Mouse (Mus musculus) hindbrain, embryonic 10.5 days (tissue): ENCODE measurements at regions not wholly inside any gene's neighbourhood (a gene's known extent, or its start where the extent isn't known, plus 50 kb on each side); places are given as distances from the start of the nearest gene placed in this dataset.

ENCODE experiments used
- DNase-seq: peaks from one replicate; pipeline ENCODE4 v3.0.0-alpha.2; 2017; ENCODE audit warnings: low spot score
- H3K27ac ChIP-seq: fragments of 300-500 bp; sonication (generic); 2 replicates; pipeline ENCODE4 v1.5.1; 2016; ENCODE audit warnings: mild to moderate bottlenecking, moderate library complexity
- H3K27me3 ChIP-seq: fragments of 300-500 bp; sonication (generic); 2 replicates; pipeline ENCODE4 v1.6.1; 2016; ENCODE audit warnings: mild to moderate bottlenecking; ENCODE audit not compliant: poor library complexity, insufficient read depth, severe bottlenecking
- H3K36me3 ChIP-seq: fragments of 300-500 bp; sonication (generic); 2 replicates; pipeline ENCODE4 v1.6.1; 2016; ENCODE audit warnings: mild to moderate bottlenecking, moderate library complexity
- H3K4me1 ChIP-seq: fragments of 300-500 bp; sonication (generic); replicated peaks from 2 replicates; pipeline ENCODE4 v1.6.1; 2016; ENCODE audit warnings: mild to moderate bottlenecking
- H3K4me3 ChIP-seq: fragments of 300-500 bp; sonication (generic); 2 replicates; pipeline ENCODE4 v1.5.1; 2016; ENCODE audit warnings: mild to moderate bottlenecking, moderate library complexity
- H3K9me3 ChIP-seq: fragments of 300-500 bp; sonication (generic); 2 replicates; pipeline ENCODE4 v1.6.1; 2016; ENCODE audit warnings: mild to moderate bottlenecking, moderate library complexity
- WGBS: fragments of 180-500 bp; shearing (Covaris S2); methylation state at CpG from one replicate; pipeline ENCODE4 v1.1.7; 2016; 5-methylcytosine and 5-hydroxymethylcytosine counted together

DNA sequence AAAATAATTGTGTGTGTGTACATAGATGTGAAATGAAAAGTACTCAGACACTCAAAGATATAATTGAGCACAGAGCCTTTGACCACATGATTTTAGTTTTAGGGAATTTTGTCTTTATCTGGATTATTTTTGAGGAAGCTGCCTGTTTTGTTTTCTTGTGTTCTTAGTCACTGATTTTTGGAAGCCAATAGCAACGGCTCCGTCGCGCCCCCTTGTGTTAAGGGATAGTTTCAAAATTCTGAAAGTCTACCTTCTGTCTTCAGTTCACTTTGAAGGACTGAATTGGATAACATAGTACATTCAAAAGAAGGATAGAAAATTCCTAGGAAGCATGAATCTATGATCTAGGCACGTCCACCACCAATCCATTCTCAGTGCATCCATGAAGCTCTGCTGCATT lies 185.8 kb upstream of the Sash1 start:
- no peak overlapping the region for H3K4me3 ChIP-seq
- no peak for DNase-seq
- no peaks in the 10 kb centered on the region for H3K36me3 ChIP-seq
- no peak overlapping the region for H3K27ac ChIP-seq
- H3K27me3 ChIP-seq = no peaks in the 10 kb centered on the region
- H3K9me3 ChIP-seq = no peaks in the 10 kb centered on the region
- 0 out of 2 replicates have a peak, but pooled peaks cover 4% of the 10 kb centered on the region for H3K4me1 ChIP-seq
- 15% methylated on average over 5 of the region's 5 CpGs for WGBS

DNA sequence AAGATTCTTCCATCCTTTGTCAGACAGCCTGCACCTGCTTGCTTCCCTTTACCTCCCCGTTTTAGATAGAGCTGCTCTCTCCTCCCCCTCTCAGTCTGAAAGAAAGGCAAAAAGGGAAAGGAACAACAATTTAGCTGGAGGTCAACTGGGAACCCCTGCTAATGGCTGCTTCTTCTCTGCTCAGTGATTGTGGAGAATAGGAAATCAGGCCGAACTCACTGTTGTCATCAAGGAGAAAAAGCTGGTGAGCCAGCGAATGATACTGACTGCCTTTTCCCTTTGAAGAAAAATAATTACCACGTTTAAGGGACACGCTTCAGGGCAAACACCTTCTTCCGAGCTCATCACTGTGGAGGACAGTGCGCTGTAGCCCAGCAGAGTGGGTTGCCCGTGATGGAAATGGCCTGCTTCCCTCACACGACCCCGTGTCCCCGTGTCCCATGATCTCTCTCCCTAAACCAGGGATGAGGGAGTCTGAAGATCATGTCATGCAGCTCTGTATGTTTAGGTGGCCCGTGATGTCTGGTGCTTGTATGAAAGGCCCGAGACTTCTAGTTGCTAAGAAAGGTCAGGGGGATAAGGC lies 183.8 kb upstream of the Sash1 start:
- Histone ChIP-seq H3K27me3 (no peaks in the 10 kb centered on the region), H3K27ac (no peak overlapping the region), H3K4me1 (0 out of 2 replicates have a peak, but pooled peaks cover 4% of the 10 kb centered on the region), H3K36me3 (no peaks in the 10 kb centered on the region), H3K9me3 (no peaks in the 10 kb centered on the region), H3K4me3 (no peak overlapping the region)
- 76% methylated on average over 13 of the region's 13 CpGs for WGBS
- DNase-seq = no peak

DNA sequence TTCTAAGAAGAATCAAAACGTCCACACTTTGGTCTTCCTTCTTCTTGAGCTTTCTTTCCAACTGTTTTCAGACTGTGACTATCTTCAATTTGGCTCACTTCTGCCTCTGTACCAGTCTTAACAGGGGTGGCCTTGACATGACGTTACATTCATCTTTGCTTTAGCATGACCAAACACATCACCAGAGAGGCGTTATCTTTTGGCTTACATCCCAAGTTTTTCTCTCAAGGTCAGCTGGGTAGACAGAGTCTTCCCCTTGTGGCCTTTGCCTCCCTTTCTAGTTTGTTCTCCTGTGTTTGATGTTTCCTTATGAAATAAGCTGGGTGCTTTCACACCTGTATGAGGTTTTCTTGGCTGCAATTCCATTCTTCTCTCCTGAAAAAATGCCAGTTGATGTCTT lies 180.7 kb upstream of the Sash1 start:
- no peak overlapping the region for H3K27ac ChIP-seq
- DNase-seq = no peak
- 87% methylated on average over 3 of the region's 3 CpGs for WGBS
- H3K27me3 ChIP-seq = no peaks in the 10 kb centered on the region
- H3K4me3 ChIP-seq = no peak overlapping the region
- 0 out of 2 replicates have a peak, but pooled peaks cover 4% of the 10 kb centered on the region for H3K4me1 ChIP-seq
- no peaks in the 10 kb centered on the region for H3K36me3 ChIP-seq
- no peaks in the 10 kb centered on the region for H3K9me3 ChIP-seq

DNA sequence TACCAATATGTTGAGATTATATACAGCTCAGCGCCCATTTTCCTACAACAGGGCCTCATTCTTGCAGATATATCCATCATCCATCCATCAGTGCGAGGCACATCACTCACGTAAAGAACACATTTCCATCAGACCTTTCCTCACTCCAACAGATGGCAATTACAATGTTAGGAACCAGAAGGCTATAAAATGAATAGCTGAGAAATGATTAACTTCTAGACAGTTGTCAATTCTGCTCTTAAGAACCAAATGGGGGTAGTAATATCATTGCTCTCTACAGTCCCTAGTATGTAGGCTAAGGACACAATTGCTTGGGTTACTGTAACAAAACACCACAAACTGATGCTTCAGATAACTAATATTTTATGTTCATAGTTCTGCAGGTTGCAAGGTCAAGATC lies 176.1 kb upstream of the Sash1 start:
- no peak for DNase-seq
- H3K27ac ChIP-seq = no peak overlapping the region

DNA sequence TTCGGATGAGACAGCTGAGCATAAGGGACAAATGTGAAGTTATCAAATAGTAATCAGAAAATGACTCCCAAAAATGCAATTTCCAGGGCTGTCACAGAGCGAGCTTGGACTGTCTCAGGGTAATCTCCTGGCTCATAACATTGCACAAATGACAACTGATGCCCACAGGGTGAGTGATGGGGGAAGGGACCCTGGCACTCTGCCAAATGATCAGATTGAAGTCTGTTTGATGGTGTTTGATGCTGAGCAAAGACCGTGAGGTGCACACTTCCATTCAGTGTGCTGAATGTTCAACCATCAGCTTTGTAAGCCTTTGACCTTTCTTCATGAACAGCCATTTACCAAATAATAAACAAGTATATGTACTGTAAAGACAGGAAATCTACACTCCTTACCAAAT lies 169.4 kb upstream of the Sash1 start:
- Histone ChIP-seq H3K9me3 (no peaks in the 10 kb centered on the region), H3K27ac (no peak overlapping the region), H3K4me3 (no peak overlapping the region), H3K27me3 (no peaks in the 10 kb centered on the region), H3K4me1 (no peaks in the 10 kb centered on the region), H3K36me3 (no peaks in the 10 kb centered on the region)
- no peak for DNase-seq
- 79% methylated on average over 3 of the region's 3 CpGs for WGBS

More for the DNA sequence above, 176.1 kb upstream of the Sash1 start:
- WGBS = 93% methylated on average over 3 of the region's 3 CpGs
- H3K9me3 ChIP-seq = no peaks in the 10 kb centered on the region
- H3K4me1 ChIP-seq = no peaks in the 10 kb centered on the region
- no peaks in the 10 kb centered on the region for H3K27me3 ChIP-seq
- H3K4me3 ChIP-seq = no peak overlapping the region
- no peaks in the 10 kb centered on the region for H3K36me3 ChIP-seq

DNA sequence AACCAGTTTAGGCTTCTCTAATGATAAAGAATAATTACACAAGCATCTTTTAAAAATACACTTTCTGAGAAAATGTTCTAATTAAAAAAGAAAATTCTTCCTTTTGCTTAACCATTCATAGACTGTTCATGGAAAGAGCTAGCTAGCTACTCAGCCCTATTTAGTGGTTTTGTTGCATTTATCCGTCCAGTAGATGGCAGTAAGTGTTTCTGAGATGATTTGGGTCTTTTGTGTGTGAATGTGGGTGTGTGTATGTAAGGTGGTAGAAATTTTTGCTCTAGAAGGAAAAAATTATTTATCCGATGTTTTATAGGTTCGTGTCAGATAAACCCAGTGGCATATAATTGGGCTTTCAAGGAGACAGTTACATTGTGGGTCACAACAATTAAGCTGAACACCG lies 167.5 kb upstream of the Sash1 start:
- DNase-seq = no peak
- WGBS = 60% methylated on average over 4 of the region's 4 CpGs

DNA sequence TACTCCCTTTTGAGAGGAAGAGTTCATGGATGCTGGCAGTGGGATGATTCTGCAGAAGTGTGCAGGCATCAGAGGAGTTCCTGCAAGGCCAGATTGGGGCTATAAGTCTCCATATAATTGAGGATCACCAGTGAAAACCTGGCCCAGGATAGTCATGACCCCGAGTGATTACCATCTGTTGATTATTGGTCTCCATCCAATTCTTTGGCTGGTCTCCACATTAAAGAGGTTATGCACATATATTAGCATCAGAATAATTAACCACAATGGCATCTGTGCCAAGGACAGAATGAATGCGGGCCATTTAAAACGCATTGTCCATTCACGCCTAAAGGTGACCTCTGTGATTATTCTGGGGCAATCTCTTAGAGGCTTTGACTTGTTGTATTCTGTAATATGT lies 161.5 kb upstream of the Sash1 start:
- no peak for DNase-seq
- Histone ChIP-seq H3K4me1 (no peaks in the 10 kb centered on the region), H3K27ac (no peak overlapping the region), H3K4me3 (no peak overlapping the region), H3K9me3 (no peaks in the 10 kb centered on the region), H3K36me3 (no peaks in the 10 kb centered on the region), H3K27me3 (no peaks in the 10 kb centered on the region)
- WGBS = 89% methylated on average over 4 of the region's 4 CpGs

More for the DNA sequence above, 167.5 kb upstream of the Sash1 start:
- Histone ChIP-seq H3K27me3 (no peaks in the 10 kb centered on the region), H3K4me1 (no peaks in the 10 kb centered on the region), H3K36me3 (no peaks in the 10 kb centered on the region), H3K4me3 (no peak overlapping the region), H3K9me3 (no peaks in the 10 kb centered on the region), H3K27ac (no peak overlapping the region)

DNA sequence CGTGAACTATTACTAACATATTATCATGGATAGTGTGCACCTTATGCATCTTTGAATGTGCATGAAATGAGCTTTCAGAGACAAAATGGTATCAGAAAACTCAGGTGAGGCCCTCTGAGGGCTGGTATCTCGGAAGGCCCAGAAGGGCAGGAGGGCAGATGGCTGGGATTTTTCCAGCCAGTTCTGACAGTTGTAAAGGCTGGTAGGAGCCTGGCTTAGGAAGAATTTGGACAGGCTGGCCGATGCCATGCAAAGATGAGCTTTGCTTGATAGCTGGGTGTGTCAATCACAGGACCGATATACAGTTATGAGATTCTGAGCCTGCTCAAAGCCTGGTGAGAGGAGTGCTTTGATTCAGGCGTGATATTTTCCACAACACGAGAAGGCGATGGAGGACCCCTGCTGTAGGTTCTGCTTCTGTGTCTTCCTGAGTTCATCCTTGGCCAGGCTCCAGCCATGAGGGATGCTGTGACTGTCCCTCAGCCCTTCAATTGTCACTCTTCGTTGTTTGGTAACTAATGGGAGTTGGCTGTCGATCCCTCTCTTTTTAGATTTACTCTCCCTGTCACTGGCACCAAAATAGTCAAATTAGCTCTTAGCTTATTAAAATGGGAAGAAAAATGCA lies 159.0 kb upstream of the Sash1 start:
- Histone ChIP-seq H3K9me3 (no peaks in the 10 kb centered on the region), H3K36me3 (no peaks in the 10 kb centered on the region), H3K4me1 (no peaks in the 10 kb centered on the region), H3K4me3 (no peak overlapping the region), H3K27ac (no peak overlapping the region), H3K27me3 (no peaks in the 10 kb centered on the region)
- no peak for DNase-seq
- WGBS = 92% methylated on average over 9 of the region's 9 CpGs

DNA sequence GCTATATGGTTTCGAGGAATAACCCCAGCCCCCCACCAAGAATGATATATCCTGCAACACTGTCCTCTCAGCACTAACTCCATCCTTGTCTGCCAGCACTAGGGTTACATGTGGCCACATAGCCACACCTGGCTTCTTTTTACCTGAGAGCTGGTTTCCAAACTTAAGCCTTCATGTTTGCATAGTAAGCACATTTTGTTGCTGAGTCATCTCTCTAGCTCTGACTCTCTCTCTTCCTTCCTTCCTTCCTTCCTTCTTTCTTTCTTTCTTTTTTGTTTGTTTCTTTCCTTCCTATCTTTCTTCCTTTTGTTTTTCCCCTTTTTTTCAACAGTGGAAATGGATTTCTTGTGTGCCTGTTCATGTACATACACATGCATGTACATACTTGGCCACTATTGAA lies 157.6 kb upstream of the Sash1 start:
- Histone ChIP-seq H3K4me1 (no peaks in the 10 kb centered on the region), H3K4me3 (no peak overlapping the region), H3K36me3 (no peaks in the 10 kb centered on the region), H3K27ac (no peak overlapping the region), H3K9me3 (no peaks in the 10 kb centered on the region), H3K27me3 (no peaks in the 10 kb centered on the region)
- no peak for DNase-seq
- WGBS = 97% methylated on average over 1 of the region's 1 CpGs

DNA sequence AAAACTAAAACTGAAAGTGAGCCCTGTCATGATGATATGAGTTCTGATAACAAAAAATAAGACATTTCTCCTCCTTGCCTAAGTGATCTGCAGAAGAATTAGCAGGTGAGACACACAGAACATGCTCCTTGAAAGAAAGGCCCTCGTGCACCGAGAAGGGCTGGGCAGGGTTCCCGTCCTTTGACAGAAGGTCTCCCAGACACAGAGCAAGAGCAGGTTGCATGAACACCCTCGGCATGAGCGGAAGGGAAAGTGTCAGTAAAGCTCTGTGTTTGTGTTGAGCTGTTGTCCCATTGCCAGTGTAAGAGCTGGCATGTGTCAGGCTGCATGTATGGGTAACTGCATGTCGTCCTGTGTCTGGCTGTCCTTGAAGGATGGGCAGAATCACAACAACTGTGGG lies 144.6 kb upstream of the Sash1 start:
- no peak for DNase-seq
- Histone ChIP-seq H3K27me3 (no peaks in the 10 kb centered on the region), H3K9me3 (no peaks in the 10 kb centered on the region), H3K4me3 (no peak overlapping the region), H3K27ac (no peak overlapping the region), H3K4me1 (no peaks in the 10 kb centered on the region), H3K36me3 (no peaks in the 10 kb centered on the region)
- 92% methylated on average over 6 of the region's 6 CpGs for WGBS

DNA sequence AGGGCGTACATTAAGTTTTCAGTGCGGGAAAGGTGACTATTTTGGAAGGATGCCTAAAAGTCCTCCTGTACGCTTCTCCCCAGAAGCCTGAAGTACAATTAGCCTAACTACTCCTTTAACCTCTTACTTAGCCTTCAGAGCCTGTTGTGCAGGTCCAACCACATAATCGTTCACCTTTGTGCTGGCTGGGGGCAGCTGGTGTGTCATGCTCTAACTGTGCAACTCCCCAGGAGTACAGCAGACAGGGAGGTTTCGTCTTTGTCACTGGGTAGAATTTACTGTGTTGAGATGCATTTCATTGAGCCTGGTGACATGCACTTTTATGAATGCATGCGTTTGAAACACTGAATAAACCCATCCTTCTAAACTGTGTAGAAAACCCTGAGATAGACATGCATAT lies 143.6 kb upstream of the Sash1 start:
- H3K27me3 ChIP-seq = no peaks in the 10 kb centered on the region
- no peak overlapping the region for H3K4me3 ChIP-seq
- no peaks in the 10 kb centered on the region for H3K36me3 ChIP-seq
- no peaks in the 10 kb centered on the region for H3K9me3 ChIP-seq
- WGBS = 88% methylated on average over 6 of the region's 6 CpGs
- DNase-seq = no peak
- H3K27ac ChIP-seq = no peak overlapping the region
- H3K4me1 ChIP-seq = no peaks in the 10 kb centered on the region

DNA sequence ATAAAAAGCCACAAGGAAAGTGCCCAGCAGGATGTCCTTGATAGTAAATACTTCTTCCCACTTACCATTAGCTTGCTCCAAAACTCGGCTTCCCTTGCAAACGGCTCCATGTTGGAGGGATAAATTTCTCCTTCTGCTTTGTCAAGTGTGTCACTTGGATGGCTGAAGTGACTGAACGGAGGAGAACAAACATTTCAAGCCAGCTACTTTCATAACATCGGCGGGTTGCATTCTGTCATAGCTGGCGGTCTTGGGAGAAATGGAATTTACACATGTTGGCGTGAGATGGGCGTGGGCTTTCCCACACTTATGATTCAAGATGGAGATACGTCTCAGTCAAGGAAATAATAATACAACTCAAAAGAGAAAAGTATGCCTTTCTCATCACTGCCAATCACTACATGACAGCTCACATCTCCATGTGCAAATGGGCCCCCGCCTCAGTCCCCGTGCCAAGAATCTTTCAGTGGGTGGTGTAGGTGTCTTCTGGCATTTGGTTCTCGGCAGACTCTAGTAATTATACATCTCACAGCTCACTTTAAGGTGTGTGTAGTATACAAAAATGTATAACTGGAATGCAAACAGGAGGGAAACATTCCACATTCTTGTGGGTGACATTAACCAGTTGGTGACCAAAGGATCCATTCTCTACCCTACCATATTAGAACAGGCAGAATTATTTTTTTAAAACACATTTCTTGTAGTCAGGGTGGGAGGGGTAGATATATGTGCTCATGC lies 141.4 kb upstream of the Sash1 start:
- Histone ChIP-seq H3K36me3 (no peaks in the 10 kb centered on the region), H3K9me3 (no peaks in the 10 kb centered on the region), H3K27ac (no peak overlapping the region), H3K27me3 (no peaks in the 10 kb centered on the region), H3K4me1 (no peaks in the 10 kb centered on the region), H3K4me3 (no peak overlapping the region)
- 90% methylated on average over 12 of the region's 12 CpGs for WGBS
- DNase-seq = no peak

DNA sequence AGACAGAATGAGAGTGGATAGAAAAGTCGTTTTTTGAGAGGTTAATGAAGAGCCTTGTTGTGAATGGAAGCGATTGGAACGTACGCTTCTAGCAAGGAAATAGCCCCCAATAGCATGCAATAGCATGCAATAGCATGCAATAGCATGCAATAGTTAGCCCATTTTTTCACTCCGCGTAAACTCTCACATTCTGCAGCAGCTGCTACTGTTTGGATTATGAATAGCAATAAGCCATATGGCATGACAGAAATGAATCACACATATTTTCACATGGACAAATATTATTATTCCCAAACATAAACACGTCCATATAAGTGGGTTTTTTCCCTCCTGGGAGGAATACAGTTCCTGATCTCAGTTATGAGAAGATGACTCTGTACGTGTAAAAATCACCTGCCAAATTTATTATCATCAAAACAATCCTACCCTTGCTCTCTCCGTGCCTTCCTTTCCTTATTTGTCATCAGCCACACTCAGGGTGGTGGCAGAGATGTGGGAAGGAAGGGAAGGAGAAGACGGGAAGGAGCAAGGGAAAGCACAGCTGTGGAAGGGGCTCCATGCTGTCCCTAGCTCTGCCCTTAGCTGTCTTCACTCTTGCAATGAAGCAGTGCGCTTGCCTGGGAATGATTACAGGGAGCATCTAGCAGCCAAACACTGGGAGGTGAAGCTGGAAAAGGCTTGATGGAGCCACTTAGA lies 129.1 kb upstream of the Sash1 start:
- 84% methylated on average over 11 of the region's 11 CpGs for WGBS
- DNase-seq = no peak

More for the DNA sequence above, 129.1 kb upstream of the Sash1 start:
- H3K27ac ChIP-seq = no peak overlapping the region
- H3K27me3 ChIP-seq = no peaks in the 10 kb centered on the region
- peaks cover 8% of the 10 kb centered on the region; the same call in 1 of the 2 replicates for H3K4me1 ChIP-seq
- H3K36me3 ChIP-seq = no peaks in the 10 kb centered on the region
- no peak overlapping the region for H3K4me3 ChIP-seq
- no peaks in the 10 kb centered on the region for H3K9me3 ChIP-seq
